Mouse (Mus musculus) heart, adult 9 months (tissue): Measurements from ENCODE around the gene Ndufb8.

Source experiments
- DNase-seq, 2 experiments: peaks; one replicate each; pipeline ENCODE4 v3.0.0; 2022; ENCODE audit warnings: low spot score in 2 of 2

The Ndufb8 gene

DNA sequence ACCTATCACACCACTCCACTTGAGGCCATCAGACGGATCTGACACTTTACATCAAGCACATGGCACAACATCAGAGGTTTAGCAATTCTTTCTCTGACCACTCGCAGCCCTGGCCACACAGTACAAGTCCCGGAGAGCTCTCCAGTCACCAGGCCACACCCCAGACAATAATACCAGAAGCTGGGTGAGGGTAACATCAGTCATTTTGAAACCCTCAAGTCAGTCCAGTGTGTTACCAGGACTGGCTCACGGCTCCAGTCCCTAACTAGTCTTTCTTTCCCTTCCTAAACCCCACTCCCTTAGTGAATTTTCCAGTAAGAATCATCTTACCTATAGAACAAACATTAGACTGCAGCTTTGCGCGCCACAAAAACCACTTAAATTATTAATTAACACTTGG, 25.2 kb downstream of the Ndufb8 start:
- DNase-seq = no peak

DNA sequence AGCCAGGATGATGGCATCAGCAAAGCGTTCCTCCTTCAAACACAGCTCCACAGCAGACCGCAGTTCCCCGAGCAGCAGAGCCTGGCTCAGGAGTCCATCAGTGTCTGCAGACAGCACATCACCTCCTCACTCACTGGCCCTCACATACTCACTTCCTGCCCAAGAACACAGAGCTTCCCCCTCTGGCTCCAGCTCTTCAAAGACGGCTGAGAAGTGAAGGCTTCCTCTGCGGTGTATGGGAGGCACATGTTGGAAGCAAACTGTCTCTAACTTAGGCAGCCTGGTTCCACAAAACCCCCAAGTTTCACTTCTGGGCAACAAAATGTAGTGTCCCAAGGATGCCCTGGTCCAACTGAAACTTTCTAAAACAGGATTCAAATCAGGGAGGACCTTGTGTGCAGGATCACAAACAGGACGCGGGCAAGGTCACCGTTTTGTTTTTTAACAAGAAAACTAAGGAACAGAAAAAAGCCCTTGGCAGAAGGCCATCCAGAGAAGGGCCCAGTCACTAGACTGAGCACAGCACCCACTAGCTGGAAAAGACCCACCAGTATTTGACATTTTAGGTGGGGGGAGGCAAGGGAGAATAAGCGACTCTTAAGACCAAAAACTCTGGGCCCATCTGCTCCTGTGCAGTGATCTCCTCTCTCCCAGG, 29.6 kb downstream of the Ndufb8 start:
- no peak for DNase-seq

DNA sequence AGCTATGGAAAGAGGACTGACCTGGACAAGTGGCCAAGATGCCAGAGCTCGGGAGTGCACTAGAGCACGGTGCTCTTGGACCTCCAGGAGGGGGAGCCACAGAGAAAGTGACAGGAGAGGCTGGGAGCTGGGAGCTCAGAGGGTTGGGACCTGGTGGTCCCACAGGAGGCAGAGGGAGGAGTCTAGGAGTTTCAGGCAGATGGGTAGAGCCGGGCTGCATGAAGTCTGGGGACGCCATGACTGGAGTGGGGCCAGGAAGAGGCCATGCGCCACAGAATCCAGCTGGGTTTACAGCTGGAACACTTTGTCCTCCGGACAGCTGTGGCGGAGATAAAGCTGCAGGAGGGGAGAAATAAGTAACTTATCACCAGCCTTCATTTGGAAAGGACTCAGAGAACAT, 36.1 kb downstream of the Ndufb8 start:
- peak; percentile 78 to 81 for DNase-seq

DNA sequence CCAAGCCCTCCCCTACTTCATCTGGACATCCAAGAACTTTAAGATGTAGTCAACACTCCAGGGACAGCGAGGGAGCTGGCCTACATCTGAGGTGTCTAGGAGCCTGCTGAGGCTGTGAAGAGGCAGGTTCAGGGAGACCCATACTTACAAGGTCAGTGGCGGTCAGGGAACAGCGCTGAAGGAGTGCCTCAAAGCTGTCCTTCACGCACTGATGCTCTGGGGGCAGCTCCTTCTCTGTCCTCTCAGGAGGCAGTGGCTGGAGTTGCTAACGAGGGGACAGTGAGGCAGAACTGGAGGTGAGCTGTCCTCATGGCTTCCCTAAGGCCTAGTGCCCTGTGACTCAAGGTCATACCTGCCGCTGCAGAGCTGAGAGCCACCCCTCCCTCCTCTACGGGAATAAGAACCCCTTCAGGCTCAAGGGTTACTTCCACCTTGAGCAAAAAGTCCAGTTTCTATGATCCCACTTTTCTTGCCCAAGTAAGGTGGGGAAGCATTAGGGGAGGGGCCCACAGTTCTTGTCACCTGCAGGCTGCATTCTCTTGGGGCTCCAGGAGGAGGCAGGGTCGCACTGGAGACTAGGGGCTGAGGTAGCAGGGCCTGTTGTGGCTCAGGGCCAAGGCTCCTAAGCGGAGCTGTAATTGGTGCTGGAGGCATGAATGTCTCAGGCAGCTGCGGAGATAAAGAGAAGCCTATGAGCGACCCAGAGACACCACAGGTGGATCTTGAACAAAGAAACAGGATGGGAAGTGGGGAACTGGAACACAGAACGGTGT, 37.1 kb downstream of the Ndufb8 start:
- no peak for DNase-seq

DNA sequence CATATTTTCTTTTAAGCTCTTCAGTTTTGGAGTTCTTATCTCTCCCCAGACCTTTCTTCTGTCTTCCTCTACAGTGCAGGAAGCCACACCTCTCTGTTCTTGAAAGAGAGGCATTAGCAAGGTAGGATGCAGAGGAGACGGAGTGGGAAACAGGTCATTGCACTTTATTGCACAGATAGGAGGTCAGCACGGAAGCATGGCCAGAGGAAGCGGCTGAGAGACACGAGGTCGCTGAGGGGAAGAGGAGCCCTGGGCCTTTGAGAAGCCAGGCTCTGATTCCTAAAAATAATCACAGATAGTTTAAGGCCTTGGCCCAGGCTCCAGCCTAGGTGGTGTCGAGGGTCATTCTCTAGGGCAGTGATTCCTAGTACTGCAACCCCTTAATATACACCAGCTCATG, 39.5 kb downstream of the Ndufb8 start:
- DNase-seq = no peak

DNA sequence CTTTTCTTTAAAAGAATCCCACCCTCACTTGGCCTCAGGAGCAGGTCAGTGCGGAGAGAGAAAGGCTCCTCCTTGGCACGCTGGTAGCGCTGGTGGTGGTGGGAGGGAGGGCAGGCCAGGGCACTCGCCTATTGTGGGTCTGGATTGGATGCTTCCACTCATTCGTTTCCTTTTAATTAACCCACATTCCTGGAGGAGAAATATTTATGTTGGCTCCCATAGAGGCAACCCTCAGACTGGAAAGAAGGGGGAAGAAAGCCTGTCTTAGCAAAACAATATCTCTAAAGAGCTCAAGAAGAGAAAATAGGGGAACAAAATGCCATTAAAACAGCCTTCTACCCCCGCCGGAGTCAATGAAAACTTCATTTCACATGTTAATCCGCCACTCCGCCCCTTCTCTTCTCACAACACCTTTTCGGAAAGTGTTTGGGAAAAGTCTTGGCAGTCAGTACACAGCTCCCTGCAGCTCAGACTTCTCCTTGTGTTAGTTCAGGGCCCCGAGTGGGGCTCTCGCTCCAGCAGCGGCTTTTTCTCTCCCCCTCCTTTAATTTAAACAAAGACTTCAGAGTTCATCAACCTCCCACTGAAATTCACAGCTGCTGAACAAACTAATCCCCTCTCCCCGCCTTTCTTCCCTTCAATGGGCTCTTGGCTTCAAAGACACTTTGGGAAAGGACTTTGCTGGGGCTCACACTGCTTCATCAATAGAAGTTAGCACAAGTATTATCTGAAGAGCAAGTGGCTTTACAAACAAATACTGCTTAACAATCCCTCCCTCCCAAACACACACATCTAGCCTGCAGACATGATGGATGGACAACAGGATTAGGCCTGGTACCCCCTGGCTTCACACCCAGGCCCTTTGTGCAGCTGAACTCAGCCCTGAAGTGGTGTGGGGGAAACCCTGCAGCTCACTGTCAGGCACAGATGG, 40.5 kb downstream of the Ndufb8 start:
- DNase-seq = no peak

DNA sequence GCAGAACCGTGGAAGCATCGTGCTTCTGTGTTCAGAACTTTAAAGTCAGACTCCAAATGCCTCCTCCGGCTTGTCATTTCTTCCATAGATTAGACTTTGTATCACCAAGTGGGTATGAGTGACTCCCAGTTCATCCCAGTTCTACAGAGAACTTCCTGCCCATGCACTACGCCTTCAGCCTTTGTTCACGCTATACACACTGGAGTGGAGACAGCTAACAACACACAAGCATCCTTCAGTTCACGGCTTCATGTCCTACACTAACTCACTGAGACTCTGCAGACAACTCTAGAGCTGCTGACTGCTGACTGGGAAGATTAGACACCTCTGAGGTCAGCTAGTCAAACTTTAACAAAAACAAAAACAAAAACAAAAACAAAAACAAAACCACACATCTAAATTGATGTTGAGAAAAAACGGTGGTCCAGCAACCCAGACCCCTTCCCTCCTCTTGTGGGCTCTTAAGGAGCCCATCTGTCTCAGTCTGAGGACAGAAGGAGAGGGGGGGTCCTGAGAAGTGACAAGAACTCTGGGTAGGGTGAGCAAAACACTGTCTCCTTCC, 41.2 kb downstream of the Ndufb8 start:
- DNase-seq = no peak

DNA sequence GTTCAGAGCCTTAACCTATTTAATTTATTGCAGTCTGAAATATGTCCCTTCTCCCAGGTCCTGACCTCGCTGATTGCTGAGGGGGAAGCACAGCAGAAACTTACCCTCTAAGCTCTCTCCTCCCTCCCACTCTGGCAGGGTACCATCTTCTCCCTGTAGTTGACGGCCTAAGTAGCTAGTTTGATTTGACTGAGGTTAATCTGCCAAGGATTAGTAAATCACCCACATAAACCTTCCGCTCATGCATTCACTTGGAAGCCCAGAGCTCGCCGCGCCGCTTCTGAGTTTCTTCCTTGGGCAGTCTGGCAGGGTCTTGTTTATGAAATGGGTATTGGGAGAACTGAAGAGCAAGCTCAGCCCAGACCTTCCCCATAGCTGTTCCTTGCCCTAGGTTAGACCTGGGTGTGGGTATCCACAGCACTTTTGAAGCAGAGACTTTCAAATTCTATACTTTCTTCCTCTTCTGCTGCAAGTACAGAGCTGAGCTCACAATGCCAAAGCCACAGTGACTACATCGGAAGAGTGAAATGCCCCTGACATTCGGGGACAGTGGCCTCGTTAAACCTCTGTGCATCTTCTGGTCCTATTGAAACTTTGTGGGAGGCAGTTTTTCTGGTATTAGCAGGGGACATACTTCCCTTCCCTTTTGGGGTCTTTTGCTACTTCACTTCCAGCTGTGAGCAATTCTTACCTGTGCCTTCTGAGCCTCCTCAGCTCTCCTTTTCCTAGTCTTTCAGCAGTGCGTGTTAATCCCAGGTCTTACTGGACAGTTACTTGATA, 42.0 kb downstream of the Ndufb8 start:
- DNase-seq = no peak

DNA sequence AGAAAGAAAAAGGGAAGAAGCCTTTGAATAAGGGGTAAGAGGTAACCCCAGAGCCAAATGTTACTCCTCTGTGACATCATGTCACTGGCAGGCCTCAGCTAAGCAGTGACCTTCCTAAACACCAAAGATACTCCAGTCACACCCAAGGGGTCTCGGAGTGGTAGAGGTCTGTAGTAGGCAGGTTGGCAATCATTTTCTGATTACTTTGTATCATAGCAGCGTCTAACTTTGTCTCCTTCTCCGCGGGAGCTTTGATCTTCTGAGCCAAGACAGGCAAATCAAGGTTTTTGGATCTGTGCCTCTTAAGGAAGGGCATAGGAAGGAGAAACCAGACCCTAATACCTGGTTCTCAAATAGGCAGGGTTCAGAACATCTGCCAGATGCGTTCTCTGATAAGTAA, 42.6 kb downstream of the Ndufb8 start:
- no peak for DNase-seq

DNA sequence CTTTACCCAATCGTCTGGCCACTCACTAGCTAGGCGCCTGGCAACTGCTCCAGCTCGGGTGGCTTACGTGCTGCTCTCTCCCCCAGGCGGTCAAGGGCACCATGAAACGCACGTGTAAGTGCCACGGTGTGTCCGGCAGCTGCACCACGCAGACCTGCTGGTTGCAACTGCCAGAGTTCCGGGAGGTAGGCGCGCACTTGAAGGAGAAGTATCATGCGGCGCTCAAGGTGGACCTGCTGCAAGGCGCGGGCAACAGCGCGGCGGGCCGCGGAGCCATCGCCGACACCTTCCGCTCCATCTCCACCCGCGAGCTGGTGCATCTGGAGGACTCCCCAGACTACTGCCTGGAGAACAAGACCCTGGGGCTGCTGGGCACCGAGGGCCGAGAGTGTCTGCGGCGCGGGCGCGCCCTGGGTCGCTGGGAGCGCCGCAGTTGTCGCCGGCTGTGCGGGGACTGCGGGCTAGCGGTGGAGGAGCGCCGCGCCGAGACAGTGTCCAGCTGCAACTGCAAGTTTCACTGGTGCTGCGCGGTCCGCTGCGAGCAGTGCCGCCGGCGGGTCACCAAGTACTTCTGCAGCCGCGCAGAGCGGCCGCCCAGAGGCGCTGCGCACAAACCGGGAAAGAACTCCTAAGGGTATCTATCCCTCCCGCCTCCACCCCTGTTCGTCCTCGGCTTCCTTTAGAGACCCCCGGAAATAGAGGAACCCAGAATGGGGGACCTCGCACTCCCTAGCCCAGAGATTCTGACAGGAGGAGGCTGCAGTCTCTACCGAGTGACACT, 43.6 kb downstream of the Ndufb8 start:
- DNase-seq = no peak

DNA sequence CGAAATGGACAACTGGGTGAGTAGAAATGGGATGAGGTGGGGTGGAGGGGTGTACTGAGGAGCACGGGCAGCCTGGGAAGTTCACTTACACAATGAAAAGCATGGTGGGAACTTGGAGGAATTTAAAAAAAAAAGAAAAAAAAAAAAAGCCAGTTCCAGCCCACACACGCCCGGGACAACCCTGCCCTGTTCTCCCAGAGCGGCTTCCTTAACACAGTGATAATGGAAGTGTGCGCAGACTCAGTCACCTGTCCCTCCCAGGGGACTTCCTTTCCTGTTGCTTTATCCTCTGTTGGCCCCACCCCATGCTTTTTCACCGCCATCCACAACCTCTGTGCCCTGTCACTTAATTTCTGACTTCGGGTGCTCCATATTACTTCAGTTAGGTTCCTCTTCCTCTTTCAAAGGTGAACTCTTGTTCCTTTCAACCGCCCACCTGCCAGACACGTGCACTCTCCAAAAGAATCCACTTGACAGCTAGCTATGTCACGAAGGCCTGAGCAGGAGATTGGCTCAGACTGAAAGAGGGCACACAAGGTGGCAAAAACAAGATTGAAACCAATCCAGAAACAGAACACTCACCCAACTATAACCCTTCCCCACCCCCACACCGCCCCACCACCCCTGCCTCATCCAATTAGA, 44.6 kb downstream of the Ndufb8 start:
- no peak for DNase-seq

DNA sequence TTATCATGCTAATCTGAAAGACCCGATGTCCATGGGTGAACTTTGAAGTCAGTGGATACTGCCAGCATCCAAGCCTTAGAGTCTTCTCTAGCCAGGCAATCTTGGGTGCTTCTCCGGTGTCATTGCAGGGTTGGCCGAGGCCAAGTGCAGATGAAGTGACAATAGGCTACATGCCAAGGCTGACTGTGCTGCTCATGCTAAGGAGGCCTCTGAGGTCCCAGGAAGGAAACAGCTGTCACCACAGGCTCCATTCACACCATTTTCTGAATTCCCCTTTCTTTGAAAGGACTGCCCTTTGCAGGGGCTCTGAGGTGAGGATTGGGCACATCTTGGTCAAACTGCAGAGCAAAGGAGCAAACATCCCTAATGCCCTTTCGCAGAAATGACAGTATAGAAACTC, 52.5 kb downstream of the Ndufb8 start:
- no peak for DNase-seq

DNA sequence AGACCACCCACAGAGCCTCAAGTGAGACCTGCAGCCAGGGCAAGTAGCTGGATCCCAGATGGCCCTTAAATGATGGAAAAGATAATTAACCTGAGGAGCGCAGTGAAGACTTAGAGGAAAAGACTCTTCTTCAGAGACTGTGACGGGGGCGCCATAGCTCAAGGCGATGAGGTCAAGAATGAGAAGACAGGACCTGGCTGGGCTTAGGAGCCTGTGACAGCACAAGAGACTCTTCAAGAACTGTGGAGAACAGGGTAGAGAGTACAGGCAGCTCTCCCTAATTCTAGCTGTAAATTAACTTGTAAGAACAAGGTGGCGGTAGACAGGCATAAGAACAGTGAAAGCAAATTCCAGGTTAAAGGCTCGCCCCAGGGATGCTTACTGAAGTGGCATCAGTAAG, 53.3 kb downstream of the Ndufb8 start:
- no peak for DNase-seq

DNA sequence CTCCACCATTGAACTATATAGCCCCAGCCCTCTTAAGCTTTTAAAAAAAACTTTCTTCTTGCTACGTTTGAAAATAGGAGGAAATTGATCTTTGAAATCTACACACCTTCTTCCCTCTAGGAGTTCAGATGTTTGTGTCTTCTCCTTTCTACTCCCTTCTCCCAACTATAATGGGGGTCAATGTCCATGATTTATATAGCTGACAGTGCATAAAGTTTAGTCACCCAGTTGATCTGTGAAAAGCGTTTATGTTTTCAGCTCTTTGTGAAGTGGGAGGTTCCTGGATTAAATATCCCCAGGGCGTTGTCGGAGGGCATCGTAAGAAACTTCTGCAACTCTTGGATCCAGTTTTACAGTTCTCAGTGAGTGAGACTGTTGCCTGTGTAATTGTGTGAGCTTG, 55.0 kb downstream of the Ndufb8 start:
- DNase-seq = no peak

DNA sequence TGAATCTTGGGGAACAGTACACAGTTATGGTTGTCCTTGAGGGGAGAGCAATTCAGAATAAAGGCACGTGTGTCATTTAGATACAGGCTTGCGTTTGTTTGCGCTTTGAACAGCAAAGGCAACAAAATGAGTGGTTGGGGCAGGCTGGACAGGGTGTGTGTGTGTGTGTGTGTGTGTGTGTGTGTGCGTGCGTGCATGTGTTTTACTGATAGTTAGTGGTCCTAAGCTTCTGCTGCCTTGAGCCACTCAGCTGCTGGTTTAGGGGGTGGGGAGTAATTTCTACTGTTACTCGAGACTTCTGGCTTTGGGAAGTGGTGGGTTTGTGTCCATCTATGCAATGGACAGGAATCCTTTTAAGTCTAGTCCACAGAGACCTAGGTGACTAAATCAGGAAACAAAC, 56.3 kb downstream of the Ndufb8 start:
- no peak for DNase-seq
